Mouse (Mus musculus) thymus, adult 2 months (tissue): ENCODE results near the gene Tmem182.

Experiments
- CTCF ChIP-seq: fragments of 200-500 bp; IDR thresholded peaks from 2 replicates; pipeline ENCODE4 v1.5.1; 2012; ENCODE audit warnings: mild to moderate bottlenecking, control low read depth, low read length, moderate library complexity, borderline replicate concordance; ENCODE audit not compliant: control insufficient read depth, poor library complexity, insufficient read depth; ENCODE audit errors: extremely low read depth
- POLR2A ChIP-seq: fragments of 200-500 bp; IDR thresholded peaks from 2 replicates; pipeline ENCODE4 v1.6.1; 2012; ENCODE audit warnings: mild to moderate bottlenecking, low read length, control low read depth, moderate library complexity; ENCODE audit not compliant: control insufficient read depth, poor library complexity, insufficient read depth; ENCODE audit errors: extremely low read depth

- TF ChIP-seq POLR2A: no peak
- TF ChIP-seq CTCF: no peak
Observed at GRCm38 (mm10) chr1:40825826-40826225, 20.4 kb downstream of the Tmem182 start.
